Mouse (Mus musculus) MEL (cell line): ENCODE measurements around the gene Mmgt2.

Experiments used
- CTCF ChIP-seq, 3 experiments: IDR thresholded peaks in 2 of 3; conservative IDR thresholded peaks in 1 of 3; 2 replicates each; pipeline ENCODE4 v1.5.1; 2011 to 2012; ENCODE audit warnings: low read length in 3 of 3, low read depth in 2 of 3, mild to moderate bottlenecking in 2 of 3, improper control_type of control experiment in 1 of 3, inconsistent platforms in 1 of 3, mixed read lengths in 1 of 3, moderate library complexity in 1 of 3; ENCODE audit not compliant: control insufficient read depth in 1 of 3, insufficient read depth in 1 of 3, poor library complexity in 1 of 3, severe bottlenecking in 1 of 3
- HCFC1 ChIP-seq: IDR thresholded peaks from 2 replicates; pipeline ENCODE4 v1.6.1; 2012; ENCODE audit warnings: low read depth, mild to moderate bottlenecking, inconsistent platforms, low read length, improper control_type of control experiment, moderate library complexity
- ZC3H11A ChIP-seq: IDR thresholded peaks from 2 replicates; pipeline ENCODE4 v1.6.1; 2012; ENCODE audit warnings: low read depth, mild to moderate bottlenecking, inconsistent platforms, low read length, improper control_type of control experiment

DNA sequence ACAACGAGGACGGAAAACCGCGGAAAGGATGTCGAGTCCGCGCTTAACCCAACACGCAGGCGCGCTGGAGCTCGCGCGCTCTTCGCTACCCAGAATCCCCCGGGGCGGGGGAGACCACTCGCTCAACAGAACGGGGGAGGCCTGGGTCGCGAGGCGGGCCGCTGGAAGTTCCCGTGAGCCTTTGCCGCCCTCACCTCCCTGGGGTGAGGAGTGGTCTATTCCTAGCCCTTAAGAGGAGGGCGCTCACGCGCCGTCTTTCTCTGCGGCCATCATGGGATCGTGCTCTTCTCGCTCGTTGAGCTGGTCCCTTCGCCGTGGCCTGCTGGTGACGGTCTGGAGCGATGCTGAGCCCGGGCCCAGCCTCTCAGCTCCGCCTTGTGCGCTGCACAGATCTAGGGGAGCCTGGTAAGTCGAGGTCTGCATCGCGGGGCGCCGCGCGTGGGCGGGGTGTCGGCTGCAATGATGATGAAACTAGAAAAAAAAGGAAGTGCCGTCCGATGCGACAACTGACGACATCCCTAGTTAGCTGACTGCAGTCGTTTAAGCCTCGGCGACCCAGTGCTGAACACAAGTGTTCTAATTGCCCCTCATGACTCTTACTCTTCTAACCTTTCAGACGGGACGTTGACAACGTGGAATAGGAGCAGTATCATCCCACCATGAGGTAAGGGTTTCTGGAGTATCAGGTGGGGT is 45.7 kb upstream of the Mmgt2 start:
- no peak for TF ChIP-seq HCFC1
- no peak for TF ChIP-seq CTCF (IDR thresholded peaks at IDR 0.05 in 2 of 3, conservative IDR thresholded peaks at IDR 0.05 in 1 of 3; ENCODE audit: control insufficient read depth in 1 of 3, insufficient read depth in 1 of 3, low read depth in 2 of 3, low read length in 3 of 3, poor library complexity in 1 of 3, severe bottlenecking in 1 of 3)
- no peak for TF ChIP-seq ZC3H11A
